Mouse (Mus musculus): ENCODE measurements around the gene Tbc1d9.

The Tbc1d9 gene

GRCm38 (mm10) chr8:83165235-83165930 is at the start of gene Tbc1d9:
Gene Tbc1d9, plus strand, starts transcription at chr8:83165352.
- DNase-seq (ENCODE audit: low spot score in 2 of 2): peak; percentile 63 to 66

- no peak for DNase-seq (ENCODE audit: low spot score in 2 of 2)
Measured at GRCm38 (mm10) chr8:83135086-83135485, 30.1 kb upstream of the Tbc1d9 start.

- no peak for DNase-seq (ENCODE audit: low spot score in 2 of 2)
Measured at GRCm38 (mm10) chr8:83140068-83140467, 25.1 kb upstream of the Tbc1d9 start.

- no peak for DNase-seq (ENCODE audit: low spot score in 2 of 2)
Measured at GRCm38 (mm10) chr8:83140701-83141111, 24.4 kb upstream of the Tbc1d9 start.

GRCm38 (mm10) chr8:83141358-83141757 is 23.8 kb upstream of the Tbc1d9 start:
- no peak for DNase-seq (ENCODE audit: low spot score in 2 of 2)

GRCm38 (mm10) chr8:83144601-83145000 is 20.6 kb upstream of the Tbc1d9 start:
- no peak for DNase-seq (ENCODE audit: low spot score in 2 of 2)

GRCm38 (mm10) chr8:83145421-83145820 is 19.7 kb upstream of the Tbc1d9 start:
- no peak for DNase-seq (ENCODE audit: low spot score in 2 of 2)

GRCm38 (mm10) chr8:83149124-83149523 is 16.0 kb upstream of the Tbc1d9 start:
- no peak for DNase-seq (ENCODE audit: low spot score in 2 of 2)

- DNase-seq (ENCODE audit: low spot score in 2 of 2): no peak
Measured at GRCm38 (mm10) chr8:83152055-83152454, 13.1 kb upstream of the Tbc1d9 start.

- DNase-seq (ENCODE audit: low spot score in 2 of 2): no peak
Measured at GRCm38 (mm10) chr8:83152470-83152869, 12.7 kb upstream of the Tbc1d9 start.

- no peak for DNase-seq (ENCODE audit: low spot score in 2 of 2)
Measured at GRCm38 (mm10) chr8:83155110-83155509, 10.0 kb upstream of the Tbc1d9 start.

- DNase-seq (ENCODE audit: low spot score in 2 of 2): no peak
Measured at GRCm38 (mm10) chr8:83158971-83159370, 6.2 kb upstream of the Tbc1d9 start.

- DNase-seq (ENCODE audit: low spot score in 2 of 2): no peak
Measured at GRCm38 (mm10) chr8:83159615-83160014, 5.5 kb upstream of the Tbc1d9 start.

- DNase-seq (ENCODE audit: low spot score in 2 of 2): no peak
Measured at GRCm38 (mm10) chr8:83160613-83161012, 4.5 kb upstream of the Tbc1d9 start.

- peak; percentile 37 to 41 for DNase-seq (ENCODE audit: low spot score in 2 of 2)
Measured at GRCm38 (mm10) chr8:83165931-83166867, 1.0 kb downstream of the Tbc1d9 start, which contains the start of gene Gm10645. Gene Gm10645, minus strand, starts transcription at chr8:83166170.

- DNase-seq (ENCODE audit: low spot score in 2 of 2): no peak
Measured at GRCm38 (mm10) chr8:83167932-83168331, 2.8 kb downstream of the Tbc1d9 start.

GRCm38 (mm10) chr8:83169127-83169526 is 4.0 kb downstream of the Tbc1d9 start:
- no peak for DNase-seq (ENCODE audit: low spot score in 2 of 2)

GRCm38 (mm10) chr8:83169709-83170108 is 4.6 kb downstream of the Tbc1d9 start:
- no peak for DNase-seq (ENCODE audit: low spot score in 2 of 2)

GRCm38 (mm10) chr8:83170894-83171293 is 5.7 kb downstream of the Tbc1d9 start:
- DNase-seq (ENCODE audit: low spot score in 2 of 2): no peak

GRCm38 (mm10) chr8:83175680-83176079 is 10.5 kb downstream of the Tbc1d9 start:
- no peak for DNase-seq (ENCODE audit: low spot score in 2 of 2)

- DNase-seq (ENCODE audit: low spot score in 2 of 2): no peak
Measured at GRCm38 (mm10) chr8:83176785-83177184, 11.6 kb downstream of the Tbc1d9 start.

GRCm38 (mm10) chr8:83177317-83178195 is 12.4 kb downstream of the Tbc1d9 start:
- DNase-seq (ENCODE audit: low spot score in 2 of 2): no peak
